Mouse (Mus musculus): ENCODE results near the gene Timm8a2. TPM values are rescaled to one million over a fixed set of nuclear protein-coding genes. Genes with fewer than 3 reads are reported as not detected.

The Timm8a2 gene
- not detected in 2 replicates for polyA plus RNA-seq (2014; fragmentation: Nextera tagmentation; extraction: Ambion mirVana)

- 92% methylated on average over 13 of the region's 13 CpGs for WGBS
- no peak for ATAC-seq (replicated peaks; ENCODE audit: low FRiP score)
Measured at GRCm38 (mm10) chr14:122034451-122034850, at the start of gene Timm8a2. Gene Timm8a2 (plus strand): TSS chr14:122034674.

GRCm38 (mm10) chr14:121985477-121985876 lies 49.0 kb upstream of the Timm8a2 start:
- no peak for DNase-seq (ENCODE audit: low spot score)
- no peaks in the 10 kb centered on the region for H3K36me3 ChIP-seq (ENCODE audit: control insufficient read depth, insufficient read depth, low read length)
- no peaks in the 10 kb centered on the region for H3K9me3 ChIP-seq (ENCODE audit: control insufficient read depth, low read length)
- no peak overlapping the region for H3K27ac ChIP-seq (ENCODE audit: low read depth, low read length)
- WGBS: 86% methylated on average over 3 of the region's 3 CpGs
- no peaks in the 10 kb centered on the region for H3K27me3 ChIP-seq (ENCODE audit: control insufficient read depth, insufficient read depth, low read length)
- H3K4me1 ChIP-seq (replicated peaks; ENCODE audit: control insufficient read depth, insufficient read depth, low read length): no peaks in the 10 kb centered on the region
- no peak overlapping the region for H3K4me2 ChIP-seq (ENCODE audit: low read depth, low read length, severe bottlenecking)
- no peak for ATAC-seq (replicated peaks; ENCODE audit: low FRiP score)
- no peak overlapping the region for H3K9ac ChIP-seq (ENCODE audit: low read length)
- H3K4me3 ChIP-seq (ENCODE audit: low read depth, low read length): no peak overlapping the region

More at GRCm38 (mm10) chr14:122034451-122034850, at the start of gene Timm8a2:
- Histone ChIP-seq H3K27ac (ENCODE audit: low read depth, low read length) (no peak within 1 kb of the TSS), H3K9ac (ENCODE audit: low read length) (no peak within 1 kb of the TSS), H3K4me1 (replicated peaks; ENCODE audit: control insufficient read depth, insufficient read depth, low read length) (no peaks in the 10 kb centered on the region), H3K4me3 (ENCODE audit: low read depth, low read length) (no peak within 1 kb of the TSS), H3K9me3 (ENCODE audit: control insufficient read depth, low read length) (no peaks in the 10 kb centered on the region), H3K36me3 (ENCODE audit: control insufficient read depth, insufficient read depth, low read length) (no peaks in the 10 kb centered on the region), H3K4me2 (ENCODE audit: low read depth, low read length, severe bottlenecking) (no peak within 1 kb of the TSS), H3K27me3 (ENCODE audit: control insufficient read depth, insufficient read depth, low read length) (no peaks in the 10 kb centered on the region)
- no peak for DNase-seq (ENCODE audit: low spot score)

- WGBS: 86% methylated on average over 6 of the region's 6 CpGs
- Histone ChIP-seq H3K27me3 (ENCODE audit: control insufficient read depth, insufficient read depth, low read length) (no peaks in the 10 kb centered on the region), H3K4me2 (ENCODE audit: low read depth, low read length, severe bottlenecking) (no peak overlapping the region), H3K36me3 (ENCODE audit: control insufficient read depth, insufficient read depth, low read length) (no peaks in the 10 kb centered on the region), H3K27ac (ENCODE audit: low read depth, low read length) (no peak overlapping the region), H3K4me3 (ENCODE audit: low read depth, low read length) (no peak overlapping the region), H3K9me3 (ENCODE audit: control insufficient read depth, low read length) (no peaks in the 10 kb centered on the region), H3K4me1 (replicated peaks; ENCODE audit: control insufficient read depth, insufficient read depth, low read length) (no peaks in the 10 kb centered on the region), H3K9ac (ENCODE audit: low read length) (no peak overlapping the region)
- DNase-seq (ENCODE audit: low spot score) (no peak), ATAC-seq (replicated peaks; ENCODE audit: low FRiP score) (no peak)
Measured at GRCm38 (mm10) chr14:121986028-121986427, 48.4 kb upstream of the Timm8a2 start.

GRCm38 (mm10) chr14:121987287-121987686 lies 47.2 kb upstream of the Timm8a2 start:
- no peak for ATAC-seq (replicated peaks; ENCODE audit: low FRiP score)
- H3K4me1 ChIP-seq (replicated peaks; ENCODE audit: control insufficient read depth, insufficient read depth, low read length): no peaks in the 10 kb centered on the region
- no peak overlapping the region for H3K27ac ChIP-seq (ENCODE audit: low read depth, low read length)
- no peak overlapping the region for H3K9ac ChIP-seq (ENCODE audit: low read length)
- H3K4me3 ChIP-seq (ENCODE audit: low read depth, low read length): no peak overlapping the region
- no peaks in the 10 kb centered on the region for H3K9me3 ChIP-seq (ENCODE audit: control insufficient read depth, low read length)
- no peak overlapping the region for H3K4me2 ChIP-seq (ENCODE audit: low read depth, low read length, severe bottlenecking)
- WGBS: 83% methylated on average over 1 of the region's 1 CpGs
- H3K27me3 ChIP-seq (ENCODE audit: control insufficient read depth, insufficient read depth, low read length): no peaks in the 10 kb centered on the region
- DNase-seq (ENCODE audit: low spot score): no peak
- no peaks in the 10 kb centered on the region for H3K36me3 ChIP-seq (ENCODE audit: control insufficient read depth, insufficient read depth, low read length)

- no peak overlapping the region for H3K9ac ChIP-seq (ENCODE audit: low read length)
- no peak overlapping the region for H3K4me3 ChIP-seq (ENCODE audit: low read depth, low read length)
- no peak for ATAC-seq (replicated peaks; ENCODE audit: low FRiP score)
- H3K27ac ChIP-seq (ENCODE audit: low read depth, low read length): no peak overlapping the region
- H3K27me3 ChIP-seq (ENCODE audit: control insufficient read depth, insufficient read depth, low read length): no peaks in the 10 kb centered on the region
- WGBS: 90% methylated on average over 4 of the region's 4 CpGs
- no peaks in the 10 kb centered on the region for H3K36me3 ChIP-seq (ENCODE audit: control insufficient read depth, insufficient read depth, low read length)
- no peak for DNase-seq (ENCODE audit: low spot score)
- H3K4me1 ChIP-seq (replicated peaks; ENCODE audit: control insufficient read depth, insufficient read depth, low read length): no peaks in the 10 kb centered on the region
- no peaks in the 10 kb centered on the region for H3K9me3 ChIP-seq (ENCODE audit: control insufficient read depth, low read length)
- no peak overlapping the region for H3K4me2 ChIP-seq (ENCODE audit: low read depth, low read length, severe bottlenecking)
Measured at GRCm38 (mm10) chr14:121987691-121988090, 46.8 kb upstream of the Timm8a2 start.

- Histone ChIP-seq H3K27ac (ENCODE audit: low read depth, low read length) (no peak overlapping the region), H3K27me3 (ENCODE audit: control insufficient read depth, insufficient read depth, low read length) (no peaks in the 10 kb centered on the region), H3K4me2 (ENCODE audit: low read depth, low read length, severe bottlenecking) (no peak overlapping the region), H3K4me1 (replicated peaks; ENCODE audit: control insufficient read depth, insufficient read depth, low read length) (no peaks in the 10 kb centered on the region), H3K36me3 (ENCODE audit: control insufficient read depth, insufficient read depth, low read length) (no peaks in the 10 kb centered on the region), H3K9ac (ENCODE audit: low read length) (no peak overlapping the region), H3K9me3 (ENCODE audit: control insufficient read depth, low read length) (no peaks in the 10 kb centered on the region), H3K4me3 (ENCODE audit: low read depth, low read length) (no peak overlapping the region)
- 97% methylated on average over 3 of the region's 3 CpGs for WGBS
- DNase-seq (ENCODE audit: low spot score) (no peak), ATAC-seq (replicated peaks; ENCODE audit: low FRiP score) (no peak)
Measured at GRCm38 (mm10) chr14:121989331-121989730, 45.1 kb upstream of the Timm8a2 start.

GRCm38 (mm10) chr14:121989869-121990268 lies 44.6 kb upstream of the Timm8a2 start:
- Histone ChIP-seq H3K27me3 (ENCODE audit: control insufficient read depth, insufficient read depth, low read length) (no peaks in the 10 kb centered on the region), H3K4me1 (replicated peaks; ENCODE audit: control insufficient read depth, insufficient read depth, low read length) (no peaks in the 10 kb centered on the region), H3K4me2 (ENCODE audit: low read depth, low read length, severe bottlenecking) (no peak overlapping the region), H3K27ac (ENCODE audit: low read depth, low read length) (no peak overlapping the region), H3K9ac (ENCODE audit: low read length) (no peak overlapping the region), H3K36me3 (ENCODE audit: control insufficient read depth, insufficient read depth, low read length) (no peaks in the 10 kb centered on the region), H3K4me3 (ENCODE audit: low read depth, low read length) (no peak overlapping the region), H3K9me3 (ENCODE audit: control insufficient read depth, low read length) (no peaks in the 10 kb centered on the region)
- DNase-seq (ENCODE audit: low spot score) (no peak), ATAC-seq (replicated peaks; ENCODE audit: low FRiP score) (no peak)
- 93% methylated on average over 3 of the region's 3 CpGs for WGBS

- Histone ChIP-seq H3K27me3 (ENCODE audit: control insufficient read depth, insufficient read depth, low read length) (no peaks in the 10 kb centered on the region), H3K4me1 (replicated peaks; ENCODE audit: control insufficient read depth, insufficient read depth, low read length) (no peaks in the 10 kb centered on the region), H3K36me3 (ENCODE audit: control insufficient read depth, insufficient read depth, low read length) (no peaks in the 10 kb centered on the region), H3K9ac (ENCODE audit: low read length) (no peak overlapping the region), H3K27ac (ENCODE audit: low read depth, low read length) (no peak overlapping the region), H3K4me3 (ENCODE audit: low read depth, low read length) (no peak overlapping the region), H3K4me2 (ENCODE audit: low read depth, low read length, severe bottlenecking) (no peak overlapping the region), H3K9me3 (ENCODE audit: control insufficient read depth, low read length) (no peaks in the 10 kb centered on the region)
- no peak for ATAC-seq (replicated peaks; ENCODE audit: low FRiP score)
- no peak for DNase-seq (ENCODE audit: low spot score)
- 87% methylated on average over 6 of the region's 6 CpGs for WGBS
Measured at GRCm38 (mm10) chr14:121990897-121991296, 43.6 kb upstream of the Timm8a2 start.

- no peaks in the 10 kb centered on the region for H3K9me3 ChIP-seq (ENCODE audit: control insufficient read depth, low read length)
- no peak overlapping the region for H3K4me2 ChIP-seq (ENCODE audit: low read depth, low read length, severe bottlenecking)
- no peak overlapping the region for H3K9ac ChIP-seq (ENCODE audit: low read length)
- H3K27me3 ChIP-seq (ENCODE audit: control insufficient read depth, insufficient read depth, low read length): no peaks in the 10 kb centered on the region
- ATAC-seq (replicated peaks; ENCODE audit: low FRiP score) (no peak), DNase-seq (ENCODE audit: low spot score) (no peak)
- no peak overlapping the region for H3K4me3 ChIP-seq (ENCODE audit: low read depth, low read length)
- no peak overlapping the region for H3K27ac ChIP-seq (ENCODE audit: low read depth, low read length)
- H3K4me1 ChIP-seq (replicated peaks; ENCODE audit: control insufficient read depth, insufficient read depth, low read length): no peaks in the 10 kb centered on the region
- no peaks in the 10 kb centered on the region for H3K36me3 ChIP-seq (ENCODE audit: control insufficient read depth, insufficient read depth, low read length)
Measured at GRCm38 (mm10) chr14:121991921-121992320, 42.6 kb upstream of the Timm8a2 start.
